Mouse (Mus musculus): ENCODE measurements around the gene Eif4b.

DNA sequence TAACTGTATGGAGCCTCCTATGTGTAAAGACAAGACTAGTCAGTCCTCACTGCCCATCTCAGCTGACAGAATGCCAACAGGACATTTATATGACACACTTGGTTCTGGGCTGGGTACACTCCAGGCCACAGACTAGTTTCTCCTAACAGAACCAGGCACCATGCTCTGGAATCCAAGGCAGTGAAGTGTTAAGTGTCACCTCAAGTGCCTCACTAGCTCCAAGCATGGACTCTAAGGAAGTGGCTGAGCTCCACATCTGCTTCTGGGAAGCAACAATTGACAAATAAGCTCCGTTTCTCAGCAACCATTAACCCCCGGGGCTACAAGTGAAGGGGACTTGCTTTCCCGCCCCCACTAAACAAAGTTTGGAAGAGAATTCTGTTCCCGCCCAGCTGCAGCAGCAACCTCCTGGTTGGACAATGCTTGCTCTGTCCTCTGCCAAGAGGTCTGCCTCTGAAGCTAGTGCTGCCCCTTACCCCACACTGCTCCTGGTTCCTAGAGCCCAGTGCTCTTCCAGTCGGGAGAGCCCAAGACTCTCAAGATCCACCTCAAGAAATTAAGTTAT lies 24.5 kb downstream of the Eif4b start:
- no peak for TF ChIP-seq CTCF (IDR thresholded peaks at IDR 0.05)
- no peak for TF ChIP-seq EP300 (IDR thresholded peaks at IDR 0.05)

Measured in lung, postnatal 0 days (tissue).